Mouse (Mus musculus): ENCODE results near the gene Lrmp.

DNA sequence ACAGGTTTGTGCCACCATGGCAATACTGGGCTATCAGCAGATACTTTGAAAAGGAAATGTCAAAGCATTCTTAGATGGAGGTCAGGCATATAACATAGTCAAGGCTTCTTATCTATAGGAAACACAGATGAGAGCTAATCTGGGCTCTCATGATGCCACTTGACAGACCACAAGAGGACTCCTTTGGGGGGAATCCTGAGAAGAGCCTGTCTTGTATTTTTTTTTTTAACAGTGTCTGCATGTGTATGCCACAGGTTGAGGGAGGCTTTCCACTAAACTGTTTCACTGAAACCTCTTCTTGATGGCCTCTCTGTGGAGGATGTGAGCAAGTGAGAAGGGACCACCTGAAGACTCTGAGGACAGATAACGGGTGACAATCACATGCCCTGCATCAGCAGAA, 9.2 kb downstream of the Lrmp start:
- TF ChIP-seq CTCF (IDR thresholded peaks at IDR 0.05; ENCODE audit: borderline replicate concordance, insufficient read depth, low read depth, low read length) (no peak), POLR2A (IDR thresholded peaks at IDR 0.05; ENCODE audit: borderline replicate concordance, insufficient read depth, low read length) (no peak)
